Mouse (Mus musculus) embryonic facial prominence, embryonic 15.5 days (tissue): ENCODE results near the gene Shank2. TPM values are rescaled to one million over a fixed set of nuclear protein-coding genes. Genes with fewer than 3 reads are reported as not detected.

Experiments
- ATAC-seq: fragments of 200-750 bp; cut with Nextera tagmentation; 2 replicates; pipeline ENCODE4 v1.8.0; 2017; ENCODE audit warnings: low read depth, moderate TSS enrichment; ENCODE audit not compliant: insufficient number of reproducible peaks, low FRiP score, low TSS enrichment
- H3K27ac ChIP-seq: fragments of 300-500 bp; sonication (generic); replicated peaks from 2 replicates; pipeline ENCODE4 v1.5.1; 2015; ENCODE audit warnings: mild to moderate bottlenecking, inconsistent platforms
- H3K27me3 ChIP-seq: fragments of 300-500 bp; sonication (generic); 2 replicates; pipeline ENCODE4 v1.6.1; 2015; ENCODE audit warnings: inconsistent platforms
- H3K36me3 ChIP-seq: fragments of 300-500 bp; sonication (generic); 2 replicates; pipeline ENCODE4 v1.6.1; 2015; ENCODE audit warnings: mild to moderate bottlenecking, inconsistent platforms
- H3K4me1 ChIP-seq: fragments of 300-500 bp; sonication (generic); 2 replicates; pipeline ENCODE4 v1.6.1; 2015; ENCODE audit warnings: inconsistent platforms
- H3K4me2 ChIP-seq: fragments of 300-500 bp; sonication (generic); replicated peaks from 2 replicates; pipeline ENCODE4 v1.6.1; 2015; ENCODE audit warnings: mild to moderate bottlenecking, inconsistent platforms
- H3K4me3 ChIP-seq: fragments of 300-500 bp; sonication (generic); replicated peaks from 2 replicates; pipeline ENCODE4 v1.5.1; 2015; ENCODE audit warnings: mild to moderate bottlenecking, inconsistent platforms
- H3K9ac ChIP-seq: fragments of 300-500 bp; sonication (generic); 2 replicates; pipeline ENCODE4 v1.6.1; 2015; ENCODE audit warnings: inconsistent platforms
- H3K9me3 ChIP-seq: fragments of 300-500 bp; sonication (generic); replicated peaks from 2 replicates; pipeline ENCODE4 v1.6.1; 2016; ENCODE audit warnings: inconsistent platforms
- WGBS: fragments of 180-500 bp; shearing (Covaris S2); methylation state at CpG from one replicate; pipeline ENCODE4 v1.1.7; 2015; 5-methylcytosine and 5-hydroxymethylcytosine counted together
- polyA plus RNA-seq: library from polyadenylated mRNA; unstranded; fragments of >200 nt; fragmentation: Nextera tagmentation; extraction: Ambion mirVana; gene quantifications from 2 replicates; pipeline ENCODE4 v1.2.1, GENCODE M21; 2015

The Shank2 gene
- polyA plus RNA-seq, 1 experiment from 2014 or later: 1.1 TPM

DNA sequence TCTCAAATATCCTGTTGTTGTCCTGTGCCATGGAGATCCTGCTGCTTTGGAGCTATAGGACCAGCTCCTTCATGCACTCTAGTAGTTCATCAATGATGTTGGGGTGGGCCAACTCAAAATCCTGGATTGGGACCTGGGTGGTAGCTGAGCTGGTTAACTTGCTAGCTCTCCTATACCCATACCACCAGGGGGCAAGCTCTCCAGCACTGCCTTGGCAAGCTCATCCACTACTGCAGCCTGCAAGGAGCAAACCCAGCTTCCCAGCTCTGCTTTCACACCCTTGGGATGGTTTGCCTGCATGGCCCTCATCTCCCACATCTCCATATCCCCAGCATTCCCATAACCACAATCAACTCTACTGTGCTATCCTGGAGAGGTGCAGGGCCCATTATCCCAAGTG, 10.6 kb upstream of the Shank2 start:
- Histone ChIP-seq H3K27ac (no peak overlapping the region), H3K4me2 (no peak overlapping the region), H3K4me3 (no peak overlapping the region), H3K9ac (no peak overlapping the region), H3K36me3 (no peaks in the 10 kb centered on the region), H3K27me3 (no peaks in the 10 kb centered on the region), H3K4me1 (no peaks in the 10 kb centered on the region), H3K9me3 (no peaks in the 10 kb centered on the region)
- no peak for ATAC-seq

DNA sequence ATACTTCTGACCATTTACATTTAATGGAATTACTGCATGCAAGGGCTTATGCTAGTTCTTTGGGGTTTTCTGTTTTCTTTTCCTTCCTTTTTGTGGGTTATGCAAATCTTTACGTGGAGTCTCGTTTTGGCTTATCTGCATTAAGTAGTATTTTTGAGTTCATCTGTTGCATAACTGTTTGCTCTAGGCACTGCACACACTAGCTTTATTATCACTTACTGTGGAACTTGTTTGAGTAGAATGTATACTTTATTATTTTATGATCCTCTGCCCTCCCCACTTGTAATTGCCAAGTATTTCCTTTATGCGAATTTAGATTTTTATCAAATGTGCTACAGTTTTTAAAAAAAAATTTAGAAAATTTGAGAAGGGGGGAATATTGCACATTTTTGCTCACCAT, 2.7 kb upstream of the Shank2 start:
- H3K9me3 ChIP-seq: no peaks in the 10 kb centered on the region; the same call in 1 of the 2 replicates
- ATAC-seq: no peak
- H3K27ac ChIP-seq: no peak overlapping the region
- no peaks in the 10 kb centered on the region for H3K36me3 ChIP-seq
- H3K27me3 ChIP-seq: no peaks in the 10 kb centered on the region
- H3K9ac ChIP-seq: no peak overlapping the region
- no peak overlapping the region for H3K4me2 ChIP-seq
- no peak overlapping the region for H3K4me3 ChIP-seq
- 74% methylated on average over 3 of the region's 3 CpGs for WGBS
- no peaks in the 10 kb centered on the region for H3K4me1 ChIP-seq

DNA sequence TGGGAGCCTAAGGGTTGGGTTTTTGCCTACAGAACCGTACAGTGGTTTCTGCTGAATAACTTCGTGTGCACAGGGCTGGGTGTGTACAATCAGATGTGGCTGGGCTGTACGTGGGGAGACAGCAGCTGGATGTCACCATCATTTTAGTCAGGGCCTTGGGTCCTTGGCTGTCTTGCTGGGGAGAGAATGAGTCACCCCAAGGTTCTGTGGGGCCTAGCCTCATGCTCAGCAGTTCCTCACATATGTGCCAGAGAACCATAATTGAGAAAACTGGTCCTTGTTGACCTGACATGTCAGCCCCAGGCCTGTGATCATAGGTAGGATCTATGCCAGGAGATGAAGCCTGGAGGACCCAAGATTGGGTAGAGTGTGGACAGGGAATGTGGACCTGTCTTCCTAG, 1.7 kb downstream of the Shank2 start:
- H3K27ac ChIP-seq: no peak overlapping the region

DNA sequence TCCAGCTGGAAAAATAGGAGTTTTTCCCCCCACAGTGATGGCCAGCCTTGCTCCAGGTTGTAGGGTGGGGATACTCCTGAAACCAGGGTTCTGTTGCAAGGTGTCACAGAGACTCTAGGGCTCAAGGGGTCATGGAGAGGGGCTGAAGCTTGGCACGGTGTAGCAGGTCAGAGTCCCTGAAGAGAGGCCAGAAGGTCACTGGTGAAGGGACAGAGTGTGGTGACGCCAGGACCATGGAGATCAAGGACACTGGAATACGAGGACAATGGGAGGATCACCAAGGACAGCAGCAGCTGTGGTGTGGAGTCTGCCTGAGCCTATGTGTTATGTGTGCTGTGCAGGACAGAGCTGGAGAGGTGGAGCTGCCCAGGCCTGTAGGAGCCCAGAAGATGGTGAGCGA, 6.4 kb downstream of the Shank2 start:
- no peaks in the 10 kb centered on the region for H3K27me3 ChIP-seq
- 74% methylated on average over 4 of the region's 4 CpGs for WGBS
- no peak overlapping the region for H3K27ac ChIP-seq
- no peaks in the 10 kb centered on the region for H3K9me3 ChIP-seq
- no peak overlapping the region for H3K9ac ChIP-seq
- H3K36me3 ChIP-seq: no peaks in the 10 kb centered on the region
- no peak overlapping the region for H3K4me2 ChIP-seq
- no peak; the same call in 1 of the 2 replicates for ATAC-seq
- no peak overlapping the region for H3K4me3 ChIP-seq
- H3K4me1 ChIP-seq: no peaks in the 10 kb centered on the region

More for the DNA sequence above, 1.7 kb downstream of the Shank2 start:
- no peak for ATAC-seq
- Histone ChIP-seq H3K4me1 (no peaks in the 10 kb centered on the region), H3K9ac (no peak overlapping the region), H3K9me3 (no peaks in the 10 kb centered on the region), H3K36me3 (no peaks in the 10 kb centered on the region), H3K4me2 (no peak overlapping the region), H3K4me3 (no peak overlapping the region), H3K27me3 (no peaks in the 10 kb centered on the region)
- 71% methylated on average over 3 of the region's 3 CpGs for WGBS

DNA sequence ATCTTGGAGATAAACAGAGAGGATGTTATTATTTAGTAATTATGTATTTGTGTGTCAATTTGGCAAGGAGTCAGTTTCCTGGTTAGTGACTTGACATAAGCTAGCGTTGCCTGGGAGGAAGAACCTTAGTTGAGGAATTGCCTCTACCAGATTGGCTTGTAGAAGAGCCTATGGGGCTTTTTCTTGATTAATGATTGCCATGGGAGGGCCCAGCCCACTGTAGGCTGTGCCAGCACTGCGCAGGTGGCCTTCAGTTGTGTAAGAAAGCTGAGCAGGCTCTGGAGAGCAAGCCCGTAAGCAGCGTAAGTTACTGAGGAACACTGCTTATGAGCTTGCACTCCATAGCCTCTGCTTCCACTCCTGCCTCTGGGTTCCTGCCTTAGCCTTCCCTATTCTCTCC, 7.3 kb downstream of the Shank2 start:
- H3K9ac ChIP-seq: no peak overlapping the region

DNA sequence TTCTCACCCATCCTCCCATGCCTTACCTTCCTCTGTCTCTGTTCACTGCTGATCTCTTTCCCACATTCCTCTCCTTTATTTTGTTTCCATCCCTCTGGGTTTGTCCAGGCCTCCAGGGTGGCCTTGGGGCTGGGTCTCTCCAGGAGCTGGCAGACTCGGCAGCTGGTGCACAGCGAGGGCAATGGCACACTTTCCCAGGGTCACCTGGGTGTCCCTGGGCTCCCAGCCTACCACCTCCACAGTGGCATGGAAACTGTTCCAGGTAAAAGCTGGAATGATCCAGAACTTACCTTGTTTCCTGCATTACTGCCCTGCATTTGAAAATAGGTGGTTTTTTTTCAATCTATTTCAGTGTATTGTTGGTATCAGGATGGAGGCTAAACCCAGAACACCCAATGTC, 12.8 kb downstream of the Shank2 start:
- no peak for ATAC-seq
- no peaks in the 10 kb centered on the region for H3K27me3 ChIP-seq
- H3K4me2 ChIP-seq: no peak overlapping the region
- no peak overlapping the region for H3K27ac ChIP-seq
- no peak overlapping the region for H3K4me3 ChIP-seq
- no peaks in the 10 kb centered on the region for H3K9me3 ChIP-seq
- no peaks in the 10 kb centered on the region for H3K36me3 ChIP-seq
- no peak overlapping the region for H3K9ac ChIP-seq
- WGBS: 41% methylated on average over 2 of the region's 2 CpGs
- H3K4me1 ChIP-seq: no peaks in the 10 kb centered on the region

More for the DNA sequence above, 7.3 kb downstream of the Shank2 start:
- WGBS: 79% methylated on average over 4 of the region's 4 CpGs
- no peaks in the 10 kb centered on the region for H3K9me3 ChIP-seq
- H3K36me3 ChIP-seq: no peaks in the 10 kb centered on the region
- no peak overlapping the region for H3K4me3 ChIP-seq
- ATAC-seq: no peak
- no peak overlapping the region for H3K27ac ChIP-seq
- H3K4me2 ChIP-seq: no peak overlapping the region
- no peaks in the 10 kb centered on the region for H3K4me1 ChIP-seq
- H3K27me3 ChIP-seq: no peaks in the 10 kb centered on the region

DNA sequence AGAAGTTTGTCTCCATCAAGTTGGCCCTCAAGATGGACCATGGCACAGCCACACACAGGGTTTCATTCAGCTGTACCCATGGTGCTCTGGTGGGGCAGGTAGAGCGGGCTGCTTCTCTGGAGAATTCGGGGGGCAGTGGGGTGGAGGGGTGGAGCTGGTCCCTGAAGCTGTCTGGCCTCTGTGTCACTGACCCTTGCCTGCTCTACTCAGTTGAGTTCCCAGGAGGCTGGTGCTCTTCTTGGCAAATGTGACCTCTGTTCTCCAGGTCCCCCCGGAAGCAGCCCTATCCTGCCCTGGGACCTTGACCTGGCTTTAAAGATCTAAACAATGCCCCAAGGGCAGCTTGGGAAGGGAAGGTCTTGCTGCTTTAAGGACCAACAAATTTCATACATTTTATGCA, 20.1 kb downstream of the Shank2 start:
- Histone ChIP-seq H3K27ac (no peak overlapping the region), H3K36me3 (no peaks in the 10 kb centered on the region), H3K9me3 (no peaks in the 10 kb centered on the region), H3K9ac (no peak overlapping the region), H3K4me3 (no peak overlapping the region), H3K4me1 (no peaks in the 10 kb centered on the region), H3K4me2 (no peak overlapping the region), H3K27me3 (no peaks in the 10 kb centered on the region)
- no peak for ATAC-seq
- WGBS: 64% methylated on average over 3 of the region's 3 CpGs

DNA sequence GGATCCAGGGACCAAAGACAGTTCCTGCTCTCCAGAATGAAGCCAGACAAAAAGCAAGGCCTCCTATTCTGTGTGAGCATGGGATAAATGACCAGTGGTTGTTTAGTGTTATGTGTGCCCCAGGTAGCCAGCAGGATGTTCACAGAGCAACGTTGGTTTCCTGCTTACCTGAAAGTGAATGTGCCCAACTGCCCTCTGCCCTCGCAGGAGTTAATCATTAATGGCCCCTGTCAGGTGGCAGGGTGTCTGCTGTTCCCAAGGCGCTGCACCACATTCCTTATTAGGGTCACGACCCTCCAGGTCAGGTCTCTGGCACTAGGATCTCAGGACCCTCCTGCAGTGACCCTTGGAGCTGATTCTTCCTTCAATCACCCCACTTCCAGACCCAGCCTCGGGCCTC, 21.0 kb downstream of the Shank2 start:
- H3K36me3 ChIP-seq: no peaks in the 10 kb centered on the region
- no peaks in the 10 kb centered on the region for H3K9me3 ChIP-seq
- H3K4me1 ChIP-seq: no peaks in the 10 kb centered on the region
- no peak overlapping the region for H3K4me2 ChIP-seq
- H3K27me3 ChIP-seq: no peaks in the 10 kb centered on the region
- ATAC-seq: no peak
- WGBS: 40% methylated on average over 5 of the region's 5 CpGs
- H3K4me3 ChIP-seq: no peak overlapping the region
- no peak overlapping the region for H3K9ac ChIP-seq
- H3K27ac ChIP-seq: no peak overlapping the region

DNA sequence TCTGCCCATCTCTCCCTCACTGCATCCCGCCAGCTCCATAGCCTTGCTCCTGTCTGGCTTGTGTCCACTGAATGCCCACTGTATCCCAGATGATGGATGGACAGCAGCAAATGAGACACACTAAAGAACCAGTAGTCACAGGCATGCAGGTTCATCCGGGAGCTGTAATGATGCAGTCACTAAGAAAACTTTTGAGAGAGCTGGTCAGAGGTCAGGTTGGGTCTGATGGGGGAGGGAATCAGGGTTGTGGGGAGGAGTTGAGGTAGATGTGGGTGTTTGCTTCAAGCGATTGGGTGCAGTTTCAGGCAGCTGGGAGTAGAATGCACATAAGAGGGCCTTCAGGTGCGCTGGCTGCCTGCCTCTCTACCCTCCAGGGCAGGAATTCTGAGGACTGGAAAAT, 21.8 kb downstream of the Shank2 start:
- Histone ChIP-seq H3K9me3 (no peaks in the 10 kb centered on the region), H3K4me3 (no peak overlapping the region), H3K27me3 (no peaks in the 10 kb centered on the region), H3K4me1 (no peaks in the 10 kb centered on the region), H3K4me2 (no peak overlapping the region), H3K27ac (no peak overlapping the region), H3K36me3 (no peaks in the 10 kb centered on the region), H3K9ac (no peak overlapping the region)
- ATAC-seq: no peak
- 63% methylated on average over 4 of the region's 4 CpGs for WGBS

DNA sequence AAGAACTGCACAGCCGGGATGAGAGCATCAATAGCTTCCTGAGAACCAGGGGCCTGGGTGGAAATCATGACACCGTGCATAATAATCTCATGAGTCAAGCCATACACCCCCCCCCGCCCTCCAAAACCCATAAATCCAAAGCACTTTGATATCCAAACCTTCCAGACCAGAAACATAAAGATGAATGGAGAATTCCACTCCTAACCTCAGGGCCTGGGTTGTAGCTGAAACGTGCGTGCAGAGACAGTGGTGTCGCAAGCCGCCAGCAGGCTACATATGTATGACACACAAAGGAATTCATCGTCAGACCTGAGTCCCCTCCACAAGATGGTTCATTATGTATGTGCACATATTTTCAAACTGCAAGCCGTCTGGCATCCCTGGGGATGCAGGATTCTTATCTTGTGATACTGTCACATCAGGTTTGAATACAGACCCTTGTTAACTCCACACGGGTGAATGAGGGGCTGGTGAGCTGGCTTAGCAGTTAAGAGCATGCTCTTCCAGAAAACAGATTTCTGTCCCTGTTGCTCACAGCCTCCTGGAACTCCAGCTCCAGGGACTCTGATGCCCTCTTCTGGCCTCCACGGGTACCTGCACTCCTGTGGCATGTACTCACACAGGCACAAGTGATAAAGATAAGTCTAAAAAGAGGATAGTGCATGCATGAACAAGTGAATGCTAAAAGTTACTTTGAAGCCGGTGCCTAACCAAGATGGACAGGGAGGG, 24.5 kb downstream of the Shank2 start:
- Histone ChIP-seq H3K27ac (no peak overlapping the region), H3K4me2 (no peak overlapping the region), H3K27me3 (no peaks in the 10 kb centered on the region), H3K9me3 (no peaks in the 10 kb centered on the region), H3K4me3 (no peak overlapping the region), H3K36me3 (no peaks in the 10 kb centered on the region), H3K4me1 (no peaks in the 10 kb centered on the region), H3K9ac (no peak overlapping the region)
- no peak for ATAC-seq
- 83% methylated on average over 12 of the region's 12 CpGs for WGBS

DNA sequence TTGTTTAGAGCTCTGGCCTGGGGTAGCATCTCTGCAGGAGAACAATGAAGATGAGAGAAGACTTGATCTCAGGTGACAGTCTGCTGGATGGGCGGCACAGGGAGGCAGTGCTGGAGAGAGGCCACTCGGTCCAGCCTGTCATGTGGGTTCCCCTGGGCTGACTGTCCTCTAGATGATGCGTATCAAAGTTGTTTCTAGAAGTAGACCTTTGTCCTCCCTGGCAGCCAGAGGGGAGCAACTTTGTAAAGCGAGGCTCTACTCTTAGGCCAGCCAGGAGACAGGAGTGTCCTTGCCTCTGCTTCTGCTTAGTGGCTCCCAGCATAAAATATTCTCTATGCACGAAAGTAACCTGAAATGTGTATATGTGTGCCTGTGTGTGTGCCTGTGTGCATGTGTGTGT, 27.5 kb downstream of the Shank2 start:
- Histone ChIP-seq H3K27ac (no peak overlapping the region), H3K9me3 (no peaks in the 10 kb centered on the region), H3K27me3 (no peaks in the 10 kb centered on the region), H3K9ac (no peak overlapping the region), H3K36me3 (no peaks in the 10 kb centered on the region), H3K4me3 (no peak overlapping the region), H3K4me1 (no peaks in the 10 kb centered on the region), H3K4me2 (no peak overlapping the region)
- no peak for ATAC-seq
- 64% methylated on average over 5 of the region's 5 CpGs for WGBS

DNA sequence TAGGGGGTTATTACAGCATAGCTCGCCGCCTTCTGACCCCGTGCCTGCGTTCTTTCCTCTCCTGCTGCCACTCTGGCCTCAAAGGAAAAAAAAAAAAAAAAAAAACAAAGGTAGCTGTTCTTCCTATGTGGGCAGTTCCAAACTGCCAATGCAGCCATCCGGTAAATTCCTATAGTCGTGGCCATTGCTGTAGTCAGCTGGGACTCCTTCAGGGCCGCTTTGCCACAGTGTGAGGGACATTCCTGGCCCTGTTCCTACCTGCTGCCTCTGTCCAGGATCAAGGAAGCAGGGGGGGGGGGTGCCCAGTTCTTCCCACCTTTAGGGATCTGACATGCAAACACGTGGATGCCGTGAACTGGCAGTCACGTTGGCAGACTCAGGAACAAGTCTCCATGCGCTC, 29.1 kb downstream of the Shank2 start:
- Histone ChIP-seq H3K27ac (no peak overlapping the region), H3K4me3 (no peak overlapping the region), H3K9me3 (no peaks in the 10 kb centered on the region), H3K36me3 (no peaks in the 10 kb centered on the region), H3K9ac (no peak overlapping the region), H3K4me1 (no peaks in the 10 kb centered on the region), H3K4me2 (no peak overlapping the region), H3K27me3 (no peaks in the 10 kb centered on the region)
- 57% methylated on average over 11 of the region's 11 CpGs for WGBS
- no peak for ATAC-seq
